Mouse (Mus musculus): ENCODE measurements around the gene Tsnax.

The Tsnax gene

DNA sequence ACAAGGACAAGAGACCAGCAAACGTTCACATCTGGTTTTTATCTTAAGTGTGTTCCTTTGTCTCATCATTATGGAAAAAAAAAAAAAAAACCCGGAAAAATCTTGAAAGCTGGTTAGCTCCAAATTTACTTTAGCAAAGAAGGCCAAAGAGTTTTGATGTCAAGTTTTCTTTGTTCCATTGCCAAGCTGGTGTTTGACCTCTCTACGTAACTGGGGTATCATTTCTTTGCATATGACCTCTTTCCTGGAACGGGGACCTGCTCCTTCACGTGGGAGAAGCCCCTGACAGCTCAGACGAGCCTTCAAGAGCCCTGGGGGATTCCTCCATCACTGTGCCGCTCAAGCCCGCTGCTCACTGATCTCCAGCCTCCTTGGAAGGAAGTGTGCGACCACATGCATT lies 31.1 kb downstream of the Tsnax start:
- no peak for DNase-seq

DNA sequence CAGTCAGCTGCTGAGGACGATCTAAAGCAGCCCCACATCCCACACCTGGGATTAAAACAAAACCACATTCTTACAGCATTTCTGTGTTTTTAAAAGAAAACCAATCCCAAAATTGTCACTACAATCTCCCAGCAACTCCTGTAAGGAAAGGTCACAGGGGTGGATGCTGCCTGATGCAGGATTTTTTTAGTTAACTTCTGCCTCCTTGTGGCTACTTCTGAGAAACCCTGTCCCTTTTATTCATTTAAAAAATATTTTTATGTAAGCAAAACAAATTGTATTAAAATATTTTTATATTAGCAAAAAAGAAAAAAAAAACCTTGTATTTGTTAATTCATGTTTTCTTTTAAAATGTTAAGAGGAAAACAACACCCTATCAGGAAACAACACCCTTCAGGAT lies 33.0 kb downstream of the Tsnax start:
- DNase-seq: no peak

GRCm38 (mm10) chr8:125049051-125049750 lies 36.4 kb downstream of the Tsnax start:
- DNase-seq: no peak

- no peak for DNase-seq
These were observed 37.0 kb downstream of the Tsnax start for GRCm38 (mm10) chr8:125049826-125050225.

DNA sequence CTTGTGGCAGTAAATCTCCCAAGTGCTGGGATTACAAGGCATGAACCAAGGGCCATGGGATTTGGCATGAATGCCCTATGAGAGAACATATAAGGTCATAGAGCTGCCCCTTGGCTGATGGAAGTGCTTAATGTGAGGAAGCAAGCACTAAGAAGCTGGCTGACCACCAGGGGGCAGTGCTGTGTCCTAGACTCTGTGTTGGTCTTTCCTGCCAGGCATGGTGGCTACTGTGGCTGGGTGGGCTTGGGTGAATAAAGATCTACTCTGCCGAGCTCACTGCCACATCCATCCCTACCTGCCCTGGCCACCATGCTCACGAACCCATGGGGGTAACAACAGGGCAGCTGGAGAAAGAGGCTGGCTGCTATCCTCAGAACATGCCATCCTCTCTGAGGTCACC lies 39.2 kb downstream of the Tsnax start:
- peak; percentile 72 for DNase-seq

GRCm38 (mm10) chr8:125053505-125054435 lies 41.0 kb downstream of the Tsnax start, which contains the start of gene Disc1:
Disc1 (plus strand) TSS chr8:125054195.
- no peak for DNase-seq

DNA sequence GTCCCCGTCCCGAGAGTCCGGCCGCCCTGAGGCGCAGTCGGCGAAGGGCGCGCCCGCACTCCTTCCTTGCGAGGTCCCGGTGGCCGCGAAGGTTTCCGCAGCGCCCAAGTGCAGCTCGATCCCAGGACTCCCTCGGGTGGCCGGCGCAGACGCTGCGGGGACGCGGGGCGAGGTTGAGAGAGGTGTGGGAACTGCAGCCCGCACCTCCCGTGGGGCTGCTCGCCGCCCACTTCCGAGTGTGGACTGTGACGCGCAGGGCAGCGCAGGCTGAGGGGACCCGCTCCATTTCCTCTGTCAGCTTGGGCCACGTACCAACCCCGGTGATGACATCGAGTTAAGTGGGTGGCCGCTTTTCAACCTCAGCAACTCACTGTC lies 41.6 kb downstream of the Tsnax start:
- DNase-seq: peak; percentile 22

DNA sequence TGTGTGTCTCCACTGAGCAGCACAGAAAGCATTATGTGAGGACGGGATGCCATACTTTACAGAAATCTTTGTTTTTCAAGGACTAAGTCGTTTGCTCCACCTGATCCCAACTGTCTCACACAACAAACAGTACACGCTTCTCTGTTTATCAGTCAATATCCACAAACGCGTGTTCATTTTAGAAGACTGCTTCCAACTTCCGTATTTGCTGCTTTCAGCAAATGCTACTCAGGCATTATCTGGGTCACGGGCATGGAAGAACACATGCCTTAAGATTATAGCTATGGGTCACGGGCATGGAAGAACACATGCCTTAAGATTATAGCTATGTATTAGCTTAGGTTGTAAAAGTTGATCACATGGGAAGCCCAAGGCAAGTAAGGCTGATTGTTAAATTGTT lies 48.1 kb downstream of the Tsnax start:
- DNase-seq: no peak

DNA sequence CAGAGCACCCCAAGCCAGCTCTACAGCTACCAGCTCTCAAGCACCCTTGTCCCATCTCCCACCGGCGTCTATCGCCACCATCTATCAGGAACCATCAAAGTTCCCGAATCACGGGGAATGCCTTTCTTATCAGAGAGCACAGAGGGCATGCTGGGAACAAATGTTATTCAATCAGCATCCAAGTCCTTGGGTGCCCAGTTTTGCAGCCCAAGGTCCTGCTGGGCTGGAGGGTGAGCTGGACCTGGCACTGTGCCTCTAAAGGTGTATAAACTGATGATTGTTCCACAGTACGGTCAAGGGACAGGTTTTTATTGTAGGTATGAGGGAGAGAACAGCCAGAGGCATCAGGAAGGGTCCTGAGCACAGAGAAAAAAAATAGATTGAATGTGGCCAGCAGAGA lies 52.8 kb downstream of the Tsnax start:
- no peak for DNase-seq

GRCm38 (mm10) chr8:125066913-125067595 lies 54.3 kb downstream of the Tsnax start:
- peak; percentile 80 for DNase-seq

- DNase-seq: peak; percentile 66
These were observed 54.8 kb downstream of the Tsnax start for GRCm38 (mm10) chr8:125067596-125067960.

DNA sequence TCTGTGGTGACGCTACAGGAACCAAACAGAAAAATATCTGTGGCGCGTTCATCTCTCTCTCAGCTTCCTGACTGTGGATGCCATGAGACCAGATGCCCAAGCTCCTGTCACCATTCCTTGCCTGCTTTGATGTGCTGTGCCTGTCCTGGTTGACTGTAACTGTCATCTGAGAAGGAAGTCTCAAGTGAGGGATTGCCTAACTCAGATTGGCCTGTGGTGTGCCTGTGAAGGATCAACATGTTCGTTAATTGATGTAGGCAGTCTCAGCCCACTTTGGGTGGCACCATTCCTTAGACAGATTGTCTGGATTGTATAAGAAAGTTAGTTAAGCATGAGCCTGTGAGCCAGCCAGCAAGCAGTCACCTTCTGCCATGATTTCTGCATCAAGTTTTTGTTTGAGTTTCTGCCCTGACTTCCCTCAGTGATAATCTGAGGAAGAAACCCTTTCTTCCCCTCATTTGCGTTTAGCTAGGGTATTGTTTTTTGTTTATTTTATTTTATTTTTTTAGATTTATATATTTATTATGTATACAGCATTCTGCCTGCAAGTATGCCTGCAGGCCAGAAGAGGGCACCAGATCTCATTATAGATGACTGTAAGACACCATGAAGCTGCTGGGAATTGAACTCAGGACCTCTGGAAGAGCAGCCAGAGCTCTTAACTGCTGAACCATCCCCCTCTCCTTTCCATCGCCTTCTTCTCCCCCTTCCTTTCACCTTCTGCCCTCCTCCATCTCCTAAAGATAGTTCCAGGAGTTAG lies 55.5 kb downstream of the Tsnax start:
- no peak for DNase-seq

DNA sequence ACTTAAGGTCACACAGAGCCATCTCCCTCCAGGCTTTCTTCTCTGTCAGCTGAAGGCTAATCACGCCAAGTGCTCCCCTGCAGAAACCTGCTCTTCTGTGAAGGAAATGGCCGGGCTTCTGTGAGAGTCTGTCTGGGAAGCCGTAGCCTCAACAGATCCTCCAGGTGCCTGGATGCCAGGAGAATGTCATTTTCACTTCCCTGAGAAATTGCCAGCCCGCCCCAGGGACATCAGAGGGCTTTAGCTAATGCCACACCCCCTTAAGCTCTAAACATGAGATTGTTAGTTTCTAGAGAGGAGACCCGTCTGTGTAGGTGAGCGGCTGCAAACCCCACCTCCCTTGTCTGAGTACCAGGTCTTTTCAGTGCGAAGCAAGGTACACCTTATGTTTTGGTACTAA lies 56.5 kb downstream of the Tsnax start:
- no peak for DNase-seq

- no peak for DNase-seq
These were observed 56.9 kb downstream of the Tsnax start for GRCm38 (mm10) chr8:125069733-125070132.

DNA sequence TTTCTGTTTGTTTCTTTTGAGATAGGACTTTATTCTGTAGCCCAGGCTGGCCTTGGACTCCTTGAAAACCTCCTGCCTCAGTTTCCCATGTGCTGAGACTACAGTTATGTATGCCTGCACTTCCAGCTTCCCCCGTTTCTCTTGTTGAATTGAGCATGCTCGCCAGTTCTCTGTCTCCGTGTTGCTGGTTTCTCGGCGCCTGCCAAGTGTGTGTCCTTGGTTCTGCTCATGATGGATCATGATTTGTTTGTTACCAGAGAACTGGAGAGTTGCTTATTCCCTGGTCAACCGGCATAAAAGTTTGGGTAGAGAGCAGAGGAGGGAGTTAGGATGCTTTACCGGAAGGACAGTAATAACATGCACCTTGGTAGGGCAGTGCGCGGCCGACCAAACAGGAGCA lies 61.3 kb downstream of the Tsnax start:
- DNase-seq: no peak

- DNase-seq: no peak
These were observed 61.8 kb downstream of the Tsnax start for GRCm38 (mm10) chr8:125074581-125074980.

DNA sequence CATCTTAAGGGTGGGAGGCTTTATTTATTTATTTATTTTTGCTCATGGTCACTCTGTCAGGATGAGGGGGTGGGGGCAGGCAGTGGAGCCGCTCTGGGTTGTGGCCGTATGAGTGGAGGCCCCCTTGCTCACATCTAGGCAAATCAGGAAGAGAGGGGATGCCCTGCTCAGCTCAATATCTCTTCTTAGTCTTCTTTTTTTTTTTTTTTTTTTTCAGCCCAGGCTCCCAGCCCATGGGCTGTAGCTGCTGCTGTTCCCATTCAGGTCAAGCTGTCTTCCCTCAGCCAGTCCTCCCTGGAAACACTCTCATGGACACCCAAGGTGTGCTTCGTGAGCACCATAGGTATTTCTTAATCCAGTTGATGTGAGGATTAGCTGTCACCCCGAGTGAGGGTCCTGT lies 62.6 kb downstream of the Tsnax start:
- no peak for DNase-seq

DNA sequence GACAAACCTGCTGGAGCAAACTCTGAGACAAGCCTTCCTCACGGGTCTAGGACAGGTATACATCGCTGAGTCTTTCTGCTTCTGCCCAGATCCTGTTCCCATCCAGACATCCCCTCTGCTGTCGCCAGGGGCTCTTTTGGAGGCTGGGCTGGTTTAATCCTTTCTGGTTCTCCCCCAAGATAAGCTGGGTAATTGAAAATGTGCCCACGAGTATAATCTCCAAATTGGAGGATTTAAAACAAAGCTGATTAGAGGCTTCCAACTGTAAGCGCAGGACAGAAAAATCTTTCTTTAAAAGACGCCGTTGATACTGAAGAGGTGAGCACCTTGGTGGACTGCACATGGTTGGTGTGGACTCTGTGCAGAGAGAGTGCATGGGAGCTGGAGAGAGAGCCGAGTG lies 64.5 kb downstream of the Tsnax start:
- DNase-seq: no peak

DNA sequence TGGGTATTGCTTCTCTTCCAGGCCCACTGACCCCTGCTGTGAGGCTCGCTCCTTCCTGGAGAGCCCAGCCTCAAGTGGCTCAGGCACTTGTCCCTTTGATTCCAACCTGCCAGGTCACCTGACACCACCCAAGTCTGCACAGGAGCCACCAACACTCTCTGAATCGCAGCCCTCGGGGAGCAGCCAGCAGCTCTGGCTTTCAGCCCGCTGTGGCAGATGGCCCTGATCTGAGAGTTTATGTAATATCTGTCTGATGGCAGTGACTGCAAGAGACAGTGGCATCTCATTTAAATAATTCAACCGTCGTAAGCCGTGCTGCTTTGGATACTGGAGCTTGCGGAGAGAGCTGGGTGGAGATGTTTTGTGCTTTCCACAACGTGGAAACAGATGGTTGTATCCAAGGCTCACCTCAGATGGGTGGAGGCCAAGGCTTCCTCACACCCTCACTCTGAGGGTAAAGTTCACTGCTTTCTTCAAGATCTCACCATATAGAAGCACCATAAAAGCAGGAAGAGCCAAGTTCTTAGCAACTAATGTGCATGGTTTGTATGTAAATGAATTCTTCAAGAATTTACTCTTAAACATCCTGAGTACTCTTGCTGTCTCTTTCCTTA lies 66.1 kb downstream of the Tsnax start:
- DNase-seq: no peak

- no peak for DNase-seq
These were observed 67.9 kb downstream of the Tsnax start for GRCm38 (mm10) chr8:125080388-125081344.

DNA sequence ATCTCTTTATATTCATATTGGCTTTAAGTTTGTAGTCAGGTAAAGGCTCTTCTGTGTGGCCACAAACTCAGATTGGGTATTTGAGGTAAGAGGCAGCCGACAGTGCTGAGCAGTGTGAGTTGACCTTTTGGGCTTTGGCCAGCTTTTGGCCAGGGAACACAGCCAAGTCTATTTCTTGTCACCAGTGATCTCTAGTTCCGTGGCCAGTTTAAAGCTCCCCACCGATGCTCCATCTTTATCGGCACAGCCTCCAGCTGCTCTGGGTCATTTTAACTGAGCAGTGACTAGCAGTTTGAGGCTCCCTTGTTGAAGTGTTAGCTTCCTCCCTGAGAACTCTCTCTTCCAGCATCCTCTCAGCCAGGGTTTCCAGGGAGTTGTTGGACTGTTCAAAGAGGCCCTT lies 70.9 kb downstream of the Tsnax start:
- DNase-seq: peak; percentile 24
